Mouse (Mus musculus) myocyte (in vitro differentiated cells): Measurements from ENCODE around the gene Olfr117.

Source experiments
- MYOD1 ChIP-seq, 3 experiments: IDR thresholded peaks; one replicate each; pipeline ENCODE4 v1.6.1; 2011; ENCODE audit warnings: control low read depth in 2 of 3, low read depth in 2 of 3, mild to moderate bottlenecking in 2 of 3, moderate library complexity in 1 of 3; ENCODE audit not compliant: insufficient read length in 2 of 3, control insufficient read depth in 1 of 3
- POLR2A ChIP-seq: IDR thresholded peaks from one replicate; pipeline ENCODE4 v1.6.1; 2011; ENCODE audit warnings: low read depth, mild to moderate bottlenecking, control low read depth, moderate library complexity; ENCODE audit not compliant: insufficient read length

GRCm38 (mm10) chr17:37627009-37627408, 36.6 kb downstream of the Olfr117 start, which contains the start of the genes Olfr115 and Olfr116:
- TF ChIP-seq POLR2A (no peak), MYOD1 (IDR thresholded peaks at IDR 0.05; ENCODE audit: control insufficient read depth in 1 of 3, insufficient read length in 2 of 3, low read depth in 2 of 3) (no peak)
